Mouse (Mus musculus) cortical plate, adult 2 months (tissue): ENCODE data around the gene Hagh.
A peak's percentile ranks its signal among the peaks of the same experiment; 100 is the strongest.

Source experiments
- CTCF ChIP-seq: fragments of 200-500 bp; IDR thresholded peaks from 2 replicates; pipeline ENCODE4 v1.5.1; 2011; ENCODE audit warnings: mild to moderate bottlenecking, control low read depth, low read length; ENCODE audit not compliant: insufficient read depth; ENCODE audit errors: extremely low read depth
- POLR2A ChIP-seq: fragments of 200-500 bp; IDR thresholded peaks from 2 replicates; pipeline ENCODE4 v1.6.1; 2011; ENCODE audit warnings: mild to moderate bottlenecking, low read length, control low read depth; ENCODE audit not compliant: insufficient read depth; ENCODE audit errors: extremely low read depth

GRCm38 (mm10) chr17:24893276-24893675 is 53.3 kb downstream of the Hagh start:
- no peak for TF ChIP-seq CTCF
- TF ChIP-seq POLR2A: 0 out of 2 replicates have a peak, but pooled peaks have one; percentile 15
